Mouse (Mus musculus) gastrocnemius, adult 2 months (tissue): Measurements from ENCODE around the gene Olfr313. TPM values are rescaled to one million over a fixed set of nuclear protein-coding genes. Genes with fewer than 3 reads are reported as not detected.
"Not testable (repeated sequence)": the region's sequence is repeated elsewhere in the genome, so short reads cannot be mapped to it uniquely, and the experiment has no call there.

ENCODE experiments used
- DNase-seq: peaks from one replicate; pipeline ENCODE4 v3.0.0; 2022
- H3K27ac ChIP-seq: fragments of 200-600 bp; 2 replicates; pipeline ENCODE4 v1.8.1; 2022; ENCODE audit warnings: mild to moderate bottlenecking
- H3K4me3 ChIP-seq: fragments of 200-600 bp; 2 replicates; pipeline ENCODE4 v1.8.1; 2022; ENCODE audit warnings: mild to moderate bottlenecking, moderate library complexity
- CTCF ChIP-seq: fragments of 200-600 bp; IDR thresholded peaks from 2 replicates; pipeline ENCODE4 v1.8.1; 2022; ENCODE audit warnings: antibody characterized with exemption, mild to moderate bottlenecking, moderate library complexity
- intact Hi-C: fragments of 180-260 bp; cut with DNase I; formaldehyde crosslinking; loops from one replicate; pipeline ENCODE4 v1.15.1; 2025
- total RNA-seq, 2 experiments: library from RNA; stranded (reverse); gene quantifications; 2 replicates each; pipeline ENCODE4 v1.2.3; 2021

The Olfr313 gene
- total RNA-seq, 2 experiments from 2014 or later: not detected

DNA sequence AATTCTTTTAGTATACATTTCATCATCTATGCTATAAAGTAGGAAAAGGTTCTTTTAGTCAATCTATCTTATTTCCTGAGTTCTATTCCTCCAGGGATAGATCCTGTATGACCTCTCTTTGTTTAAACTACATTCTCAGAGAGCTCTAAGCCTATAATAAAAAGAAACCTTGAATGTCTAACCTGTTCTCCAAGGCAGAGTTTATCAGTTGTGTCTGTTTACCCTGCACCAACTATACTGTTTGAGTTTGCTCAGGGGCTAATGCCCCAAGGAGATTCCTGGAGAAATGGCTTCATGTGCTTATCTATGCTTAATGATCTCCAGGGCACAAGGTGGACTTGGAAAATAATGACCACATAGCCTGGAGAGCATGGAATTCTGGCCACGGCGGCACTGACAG is 10.4 kb upstream of the Olfr313 start:
- Histone ChIP-seq H3K4me3 (no peak overlapping the region), H3K27ac (no peak overlapping the region)
- no peak for TF ChIP-seq CTCF
- intact Hi-C loops: no loop called here
- no peak for DNase-seq

DNA sequence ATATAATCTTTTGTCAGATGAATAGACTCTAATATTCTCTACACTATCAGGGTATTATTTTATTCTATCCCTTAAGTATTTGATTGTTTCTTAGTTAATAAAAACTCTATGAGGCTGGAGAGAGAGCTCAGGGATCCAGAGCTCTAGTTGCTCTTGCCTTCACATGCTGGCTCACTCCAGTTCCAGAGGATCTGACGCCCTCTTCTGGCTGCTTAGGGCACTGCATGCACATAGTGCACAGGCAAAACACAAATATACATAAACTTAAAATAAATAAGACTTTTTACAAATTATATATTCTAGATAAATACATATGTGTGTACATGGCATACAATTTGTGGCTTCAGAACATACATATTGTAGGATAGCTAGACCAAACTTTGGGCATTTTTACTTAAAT is 2.8 kb upstream of the Olfr313 start:
- intact Hi-C loops: no loop called here
- no peak overlapping the region for H3K4me3 ChIP-seq
- H3K27ac ChIP-seq: no peak overlapping the region
- 0 out of 2 replicates have a peak, but pooled peaks have one; percentile 15 for TF ChIP-seq CTCF
- DNase-seq: no peak

DNA sequence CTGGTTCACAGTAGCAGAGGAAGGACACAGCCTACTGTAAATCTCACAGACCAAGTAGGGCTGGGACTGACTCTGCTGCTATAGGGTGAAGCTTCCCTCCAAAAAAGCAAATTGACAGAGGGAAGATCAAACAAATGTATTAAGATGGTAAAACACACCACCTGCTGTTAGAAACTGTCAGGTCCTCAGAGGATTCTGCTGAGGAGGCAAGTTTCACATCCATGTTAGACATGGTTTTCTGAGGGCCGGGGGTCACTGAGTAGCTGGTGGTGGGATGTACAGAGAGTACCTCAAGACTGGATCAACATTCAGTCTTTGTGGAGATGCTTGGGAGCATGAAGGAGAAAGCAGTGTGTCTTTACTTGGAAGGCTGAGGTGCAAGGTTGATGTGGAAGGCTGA is 876 bp downstream of the Olfr313 start:
- intact Hi-C loops: no loop called here
- no peak for TF ChIP-seq CTCF
- no peak for DNase-seq
- Histone ChIP-seq H3K4me3 (no peak overlapping the region), H3K27ac (no peak overlapping the region)

DNA sequence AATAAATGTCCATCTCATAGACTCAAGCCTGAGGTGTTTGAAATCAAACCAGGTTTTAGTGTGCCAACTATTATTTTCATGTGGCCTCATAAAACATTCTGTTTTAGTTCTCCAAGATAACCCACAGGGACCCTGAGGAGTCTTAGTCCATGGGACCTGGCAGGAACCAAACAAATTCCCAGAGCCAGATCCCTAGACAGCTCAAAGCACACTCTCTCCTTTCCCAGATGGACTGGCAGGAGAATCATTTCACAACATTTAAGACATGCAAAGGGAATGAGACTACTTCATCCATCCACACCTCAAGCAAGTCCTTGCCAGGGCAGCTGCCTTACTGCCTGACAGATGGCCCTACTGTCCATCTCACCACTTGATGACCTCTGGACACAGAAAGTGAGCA is 14.1 kb downstream of the Olfr313 start, which contains the start of gene Olfr312:
TSS of gene Olfr312 (plus strand) at position 301 of the 400 bp plus-strand sequence.
- H3K27ac ChIP-seq, H3K4me3 ChIP-seq, intact Hi-C loops, DNase-seq: not testable (repeated sequence)

DNA sequence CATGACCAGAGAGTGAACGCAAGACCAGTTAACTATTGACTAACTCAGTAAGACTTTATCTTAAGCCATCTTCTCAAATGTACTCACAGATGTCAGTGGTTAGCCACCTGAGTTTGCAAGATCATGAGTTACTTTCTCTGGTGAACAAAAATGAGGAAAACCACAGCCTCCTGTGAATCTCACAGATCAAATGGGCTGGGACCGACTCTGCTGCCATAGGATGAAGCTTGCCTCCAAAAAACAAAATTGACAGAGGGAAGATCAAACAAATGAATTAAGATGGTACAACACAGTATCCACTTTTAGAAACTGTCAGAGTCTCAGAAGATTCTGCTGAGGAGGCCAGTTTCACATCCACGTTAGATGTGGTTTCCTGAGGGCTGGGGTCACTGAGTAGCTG is 15.0 kb downstream of the Olfr313 start:
- TF ChIP-seq CTCF: no peak
- intact Hi-C loops: no loop called here
- no peak overlapping the region for H3K4me3 ChIP-seq
- H3K27ac ChIP-seq: no peak overlapping the region
- no peak for DNase-seq

DNA sequence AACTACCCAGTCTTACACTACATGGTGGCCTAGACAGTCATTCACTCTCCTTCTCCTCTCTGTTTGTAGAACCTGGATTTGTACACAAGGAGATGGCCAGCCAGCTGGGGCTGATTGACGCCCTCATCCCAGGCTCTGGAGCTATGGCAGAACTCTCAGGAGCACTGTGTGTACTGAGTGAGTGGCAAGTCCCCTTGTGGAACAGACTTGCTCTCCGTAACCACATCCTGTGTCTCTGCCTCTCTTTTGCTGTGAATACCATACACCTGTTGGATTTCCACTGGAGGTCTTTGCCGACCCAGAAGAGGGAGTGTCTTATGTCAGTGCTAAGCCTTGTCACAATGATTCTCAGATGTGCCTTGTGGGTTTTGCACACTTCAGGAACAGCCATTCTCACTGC is 17.7 kb downstream of the Olfr313 start:
- DNase-seq, intact Hi-C loops, H3K4me3 ChIP-seq, H3K27ac ChIP-seq: not testable (repeated sequence)

DNA sequence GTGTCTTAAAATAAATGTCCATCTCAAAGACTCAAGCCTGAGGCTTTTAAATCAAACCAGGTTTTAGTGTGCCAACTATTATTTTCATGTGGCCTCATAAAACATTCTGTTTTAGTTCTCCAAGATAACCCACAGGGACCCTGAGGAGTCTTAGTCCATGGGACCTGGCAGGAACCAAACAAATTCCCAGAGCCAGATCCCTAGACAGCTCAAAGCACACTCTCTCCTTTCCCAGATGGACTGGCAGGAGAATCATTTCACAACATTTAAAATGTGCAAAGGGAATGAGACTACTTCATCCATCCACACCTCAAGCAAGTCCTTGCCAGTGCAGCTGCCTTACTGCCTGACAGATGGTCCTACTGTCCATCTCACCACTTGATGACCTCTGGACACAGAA is 24.2 kb downstream of the Olfr313 start, which contains the start of gene Olfr311:
TSS of gene Olfr311 (plus strand) at position 301 of the 400 bp plus-strand sequence.
- H3K4me3 ChIP-seq, intact Hi-C loops, DNase-seq, H3K27ac ChIP-seq: not testable (repeated sequence)

DNA sequence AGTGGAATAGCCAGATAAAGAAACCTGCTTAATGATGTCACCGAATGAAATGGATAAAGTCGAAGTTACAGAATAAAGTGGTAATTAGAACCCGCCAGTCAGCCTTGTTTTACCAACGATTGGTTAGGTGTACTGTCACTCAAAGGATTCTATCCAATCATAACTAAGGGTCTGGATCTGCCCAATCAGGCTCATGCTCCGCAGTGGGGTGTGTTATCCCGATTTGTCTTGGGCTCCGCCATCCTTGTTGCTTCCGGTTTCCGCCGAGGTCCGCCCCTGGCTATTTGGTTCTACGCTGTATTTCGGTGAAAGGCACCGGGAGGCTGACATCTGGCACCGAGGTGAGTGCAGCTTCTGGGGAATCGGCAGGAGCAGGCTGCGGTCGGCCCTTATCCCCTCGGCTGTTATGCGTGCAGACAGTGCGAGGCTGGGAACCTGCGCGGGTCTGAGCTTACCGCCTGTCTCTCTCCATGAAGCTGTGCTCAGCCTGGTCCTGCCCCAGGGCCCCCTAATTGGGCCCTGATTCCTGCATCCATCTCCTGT is 32.2 kb downstream of the Olfr313 start, which contains the start of gene Gm12258:
TSS of gene Gm12258 (plus strand) at position 240 of the 543 bp plus-strand sequence.
- peak; percentile 86 for DNase-seq

DNA sequence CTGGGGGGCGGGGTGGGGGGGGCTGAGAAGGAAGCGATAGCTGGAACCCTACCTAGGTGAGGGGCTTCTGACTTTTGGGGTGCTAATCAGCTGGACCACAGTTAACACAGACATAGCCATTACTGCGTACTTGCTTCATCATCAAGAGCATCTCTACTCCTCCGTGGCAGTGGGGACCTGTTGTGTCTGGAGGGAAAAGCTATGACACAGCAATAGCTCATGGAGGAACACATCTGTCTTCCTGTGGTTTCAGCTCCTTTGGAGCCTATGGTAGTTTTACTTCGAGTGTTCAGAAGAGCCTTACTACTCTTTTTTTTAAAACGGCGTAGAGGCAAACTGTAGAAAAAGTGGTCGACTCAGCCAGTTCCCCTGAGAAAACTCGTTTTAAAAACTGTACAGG is 32.8 kb downstream of the Olfr313 start:
- intact Hi-C loops: no loop called here
- no peak for DNase-seq
- Histone ChIP-seq H3K27ac (peak overlapping the region; percentile 88), H3K4me3 (peak overlapping the region; percentile 82)
- TF ChIP-seq CTCF: no peak

More for the DNA sequence above, 32.2 kb downstream of the Olfr313 start, which contains the start of gene Gm12258:
- Histone ChIP-seq H3K27ac (peak within 1 kb of the TSS; percentile 88), H3K4me3 (peak within 1 kb of the TSS; percentile 82)
- no peak for TF ChIP-seq CTCF
- intact Hi-C loops: no loop called here

DNA sequence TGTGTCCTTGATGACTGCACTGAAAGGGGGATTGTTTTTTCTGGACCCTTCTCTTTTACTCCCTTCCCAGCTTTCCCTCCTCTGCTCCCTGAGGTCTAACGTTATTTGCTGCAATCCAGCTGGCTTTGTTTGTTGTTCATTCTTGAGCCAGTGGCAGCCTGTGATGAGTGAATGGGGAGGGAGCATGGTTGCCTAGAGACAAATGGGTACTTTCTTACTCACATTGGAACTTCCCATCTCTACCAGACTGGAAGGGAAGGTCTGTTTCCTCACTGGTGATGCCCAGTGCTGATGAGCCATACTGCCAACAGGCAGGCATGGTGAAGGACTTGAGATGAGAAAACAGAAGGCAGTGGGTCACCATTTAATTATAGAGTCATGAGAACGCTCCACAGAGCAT is 34.9 kb downstream of the Olfr313 start:
- intact Hi-C loops: no loop called here
- TF ChIP-seq CTCF: no peak
- Histone ChIP-seq H3K4me3 (no peak overlapping the region), H3K27ac (no peak overlapping the region)
- DNase-seq: no peak

DNA sequence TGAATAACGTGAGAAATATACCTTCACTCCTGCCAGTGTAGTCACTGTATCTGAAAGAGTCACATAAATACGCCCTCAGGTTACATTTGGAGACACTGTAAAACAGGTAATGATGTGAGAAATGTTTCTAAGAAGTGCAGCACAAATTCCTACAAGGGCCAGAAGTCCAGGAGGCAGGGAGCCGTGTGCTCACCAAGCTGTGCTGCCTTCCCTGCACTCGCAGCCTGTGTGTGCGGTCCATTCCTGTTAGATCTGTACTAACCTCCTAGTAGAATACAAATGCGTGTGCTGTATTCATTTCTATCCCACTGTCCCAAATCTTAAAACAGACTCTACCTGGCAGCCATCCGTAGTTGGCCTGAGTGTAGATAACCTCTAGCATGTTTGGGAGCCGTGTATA is 45.9 kb downstream of the Olfr313 start:
- intact Hi-C loops: no loop called here
- DNase-seq: no peak
- TF ChIP-seq CTCF: no peak
- H3K4me3 ChIP-seq: no peak overlapping the region
- no peak overlapping the region for H3K27ac ChIP-seq

DNA sequence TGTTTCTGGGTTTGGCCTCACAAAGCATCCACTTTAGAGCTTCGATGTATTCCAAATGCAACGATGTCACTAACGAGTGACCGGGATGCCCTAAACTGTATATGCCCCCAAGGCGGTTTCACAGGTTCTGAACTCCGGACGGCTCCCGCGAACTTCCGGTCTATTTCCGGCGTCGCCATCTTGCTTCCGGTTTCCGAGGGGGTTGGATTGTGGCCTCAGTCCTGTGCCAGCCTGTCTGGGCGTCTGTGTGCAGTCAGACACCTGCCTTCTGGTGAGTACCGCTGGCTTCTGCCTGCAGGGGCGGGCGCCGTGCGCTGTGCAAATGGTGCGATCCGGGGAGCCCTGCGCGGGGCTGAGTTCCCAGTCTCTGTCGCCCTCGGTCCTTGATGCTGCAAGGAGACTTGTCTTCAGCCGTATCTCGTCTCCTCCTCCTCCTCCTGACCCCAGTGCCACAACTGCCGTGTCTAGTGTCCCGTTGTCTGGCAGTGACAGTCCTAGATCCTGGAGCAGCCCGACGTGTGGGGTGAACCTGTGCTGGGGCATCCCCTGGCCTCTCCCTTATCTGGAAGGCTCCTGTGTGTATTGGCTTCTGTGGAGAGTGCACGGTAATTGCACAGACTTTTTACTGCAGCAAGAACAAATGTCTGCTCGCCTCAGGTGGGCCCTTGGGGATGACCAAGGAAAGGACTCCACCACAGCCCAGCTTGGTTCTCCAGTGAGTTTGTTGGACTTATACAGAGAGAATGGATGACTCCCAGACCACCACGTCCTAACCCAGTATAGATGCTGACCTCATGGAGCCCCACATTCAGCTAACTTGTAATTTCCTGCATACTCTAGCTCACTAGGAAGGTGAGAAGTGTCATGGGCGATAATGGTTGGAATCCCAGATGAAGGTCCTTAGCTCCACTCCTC is 52.5 kb downstream of the Olfr313 start, which contains the start of gene 2810021J22Rik:
TSS of gene 2810021J22Rik (plus strand) at position 178 of the 915 bp plus-strand sequence.
- intact Hi-C loops: no loop called here
- TF ChIP-seq CTCF: 0 out of 2 replicates have a peak, but pooled peaks have one; percentile 8
- Histone ChIP-seq H3K4me3 (peak within 1 kb of the TSS; percentile 84), H3K27ac (peak within 1 kb of the TSS; percentile 80)
- DNase-seq: peak; percentile 77

DNA sequence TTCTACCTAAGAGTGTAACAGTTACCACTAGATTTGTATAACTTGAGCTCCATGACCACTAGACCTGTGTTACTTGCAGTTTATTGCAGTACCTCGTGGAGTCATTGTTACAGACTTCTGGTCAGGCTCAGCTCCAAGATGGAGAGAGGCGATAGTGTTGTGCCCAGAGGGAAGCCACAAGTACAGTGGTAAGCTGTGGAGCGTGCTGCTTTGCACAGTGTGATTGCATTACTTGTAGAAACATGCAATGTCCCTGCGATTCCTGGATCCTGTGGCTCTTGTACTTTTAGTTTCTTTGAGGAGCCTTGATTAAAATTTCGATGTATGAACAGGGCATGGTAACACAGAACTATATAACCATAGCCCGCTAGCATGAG is 53.1 kb downstream of the Olfr313 start:
- DNase-seq: no peak
- TF ChIP-seq CTCF: no peak
- H3K27ac ChIP-seq: no peak overlapping the region
- intact Hi-C loops: no loop called here
- H3K4me3 ChIP-seq: peak overlapping the region; percentile 84

Other genes with a start within 250 kb of the Olfr313 start
- gene Olfr224, start 244.4 kb upstream of the Olfr313 start, total RNA-seq: not detected
- gene Olfr325, start 237.3 kb upstream of the Olfr313 start, total RNA-seq: not detected
- gene Olfr324, start 219.9 kb upstream of the Olfr313 start, total RNA-seq: not detected
- under 1 TPM in 1 of 2 experiments, not detected in 1; 0.22 TPM for gene 2210407C18Rik, start 198.9 kb upstream of the Olfr313 start, total RNA-seq
- gene Olfr323, start 184.5 kb upstream of the Olfr313 start, total RNA-seq: not detected
- gene Trim58, start 174.5 kb upstream of the Olfr313 start, total RNA-seq: not detected
- gene Olfr322, start 156.2 kb upstream of the Olfr313 start, total RNA-seq: not detected
- gene Olfr320, start 133.9 kb upstream of the Olfr313 start, total RNA-seq: not detected
- not detected for gene Olfr319, start 115.8 kb upstream of the Olfr313 start, total RNA-seq
- not detected for gene Olfr318, start 91.0 kb upstream of the Olfr313 start, total RNA-seq
- gene Olfr317, start 75.8 kb upstream of the Olfr313 start, total RNA-seq: not detected
- not detected for gene Olfr316, start 62.3 kb upstream of the Olfr313 start, total RNA-seq
- not detected for gene Olfr315, start 41.8 kb upstream of the Olfr313 start, total RNA-seq
- gene Olfr314, start 32.0 kb upstream of the Olfr313 start, total RNA-seq: not detected
- not detected for gene Fam183b, start 13.0 kb upstream of the Olfr313 start, total RNA-seq
- gene Olfr312, start 14.2 kb downstream of the Olfr313 start, total RNA-seq: not detected
- not detected for gene Olfr311, start 24.3 kb downstream of the Olfr313 start, total RNA-seq
- 1 to 10 TPM in 1 of 2 experiments, under 1 TPM in 1; 0.89 to 1.1 TPM for gene Gm12258, start 32.2 kb downstream of the Olfr313 start, total RNA-seq
- gene 2810021J22Rik, start 52.2 kb downstream of the Olfr313 start, total RNA-seq: 1 to 10 TPM in 1 of 2 experiments, under 1 TPM in 1; 0.69 to 1.3 TPM
- 1 to 10 TPM; 3.1 to 3.3 TPM for gene Zfp39, start 89.2 kb downstream of the Olfr313 start, total RNA-seq
- not detected for gene Btnl10, start 102.9 kb downstream of the Olfr313 start, total RNA-seq
- 100 to 1,000 TPM in 1 of 2 experiments, 10 to 100 TPM in 1; 95.2 to 101 TPM for gene Rnf187, start 123.9 kb downstream of the Olfr313 start, total RNA-seq
- gene Hist3h2ba, start 133.9 kb downstream of the Olfr313 start, total RNA-seq: not detected
- 10 to 100 TPM; 10.5 to 11.3 TPM for gene Hist3h2a, start 139.7 kb downstream of the Olfr313 start, total RNA-seq
- gene Trim17, start 139.7 kb downstream of the Olfr313 start, total RNA-seq: under 1 TPM; 0.08 to 0.33 TPM
- gene Trim11, start 163.1 kb downstream of the Olfr313 start, total RNA-seq: 1 to 10 TPM; 7.2 to 7.9 TPM